Mouse (Mus musculus) cerebellum, postnatal 25 days (tissue): Measurements from ENCODE around the gene Cops2.

ENCODE experiments used
- DNase-seq, 2 experiments: peaks; one replicate each; pipeline ENCODE4 v3.0.0; 2021; ENCODE audit warnings: mixed read lengths in 2 of 2

Gene Cops2

DNA sequence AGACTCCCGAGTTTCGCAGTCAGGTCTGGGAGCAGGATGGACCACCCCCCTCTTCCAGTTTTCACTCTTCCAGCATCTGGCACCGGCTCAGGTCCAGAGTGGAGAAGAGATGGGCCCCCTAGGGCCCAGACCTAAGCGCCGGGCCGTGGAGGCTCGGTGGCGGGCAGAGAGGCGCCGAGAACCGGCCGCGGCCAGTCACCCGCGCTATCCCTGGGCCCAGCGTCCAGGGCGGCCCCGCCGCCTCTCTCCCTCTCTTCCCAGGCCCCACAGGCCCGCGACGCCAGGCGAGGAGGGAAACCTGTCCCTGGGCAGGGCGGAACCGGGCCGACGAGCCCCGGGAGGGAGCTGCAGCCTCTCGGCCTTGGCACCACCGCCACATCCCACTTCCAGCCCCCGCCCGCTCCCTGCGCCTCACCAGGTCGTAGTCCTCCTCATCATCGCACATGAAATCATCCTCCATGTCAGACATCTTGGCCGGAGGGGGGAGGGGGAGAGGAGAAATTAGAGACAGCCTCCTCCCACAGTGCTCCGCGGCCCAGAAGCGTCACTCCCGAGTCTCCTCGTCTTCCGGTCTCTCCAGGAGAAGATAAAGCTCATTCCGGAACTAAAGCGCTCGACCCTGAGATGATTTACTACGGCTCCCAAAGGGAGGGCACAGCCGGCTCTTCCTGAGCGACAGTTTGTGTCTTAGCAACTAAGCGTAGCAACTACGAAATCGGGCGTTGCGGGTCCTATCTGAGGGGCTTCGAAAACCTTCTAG lies at the start of gene Cops2, which contains the start of gene Galk2:
Gene Cops2 (minus strand): TSS at position 619 of the 760 bp plus-strand sequence.
Gene Galk2 (plus strand): TSS at position 589 of the 760 bp plus-strand sequence.
- DNase-seq: peak; percentile 93 to 96

DNA sequence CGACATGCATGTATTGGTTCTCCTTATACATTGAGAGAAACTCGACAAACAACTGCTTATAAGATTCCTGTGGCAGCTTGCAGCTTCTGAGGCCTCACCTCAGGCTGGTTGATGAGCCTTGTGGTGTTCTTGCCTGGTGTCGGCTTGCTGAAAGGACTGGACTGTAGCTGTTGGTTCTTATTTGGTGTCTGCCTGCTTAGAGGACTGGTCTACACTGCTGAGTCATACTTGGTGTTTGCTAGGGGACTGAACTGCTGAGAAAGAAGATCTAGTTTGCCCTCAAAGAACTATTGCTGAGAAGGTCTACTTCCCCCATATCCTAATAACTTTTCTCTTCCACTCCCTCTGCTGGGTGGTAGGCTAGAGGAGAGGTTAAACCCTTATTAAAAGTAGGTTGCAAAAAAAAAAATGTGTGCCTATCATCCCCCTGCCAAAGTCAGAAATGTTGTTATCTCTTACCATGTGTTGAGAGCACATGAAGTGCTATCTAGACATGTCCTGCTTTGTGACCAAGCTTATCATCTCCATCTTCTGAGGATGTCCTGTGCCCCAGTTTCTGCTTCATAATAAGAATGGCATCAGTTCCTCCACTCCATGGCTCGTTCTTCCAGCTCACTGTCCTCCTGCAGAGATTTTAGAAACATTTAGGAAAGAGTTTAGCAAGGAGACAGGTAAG lies 48.8 kb upstream of the Cops2 start:
- DNase-seq: no peak

DNA sequence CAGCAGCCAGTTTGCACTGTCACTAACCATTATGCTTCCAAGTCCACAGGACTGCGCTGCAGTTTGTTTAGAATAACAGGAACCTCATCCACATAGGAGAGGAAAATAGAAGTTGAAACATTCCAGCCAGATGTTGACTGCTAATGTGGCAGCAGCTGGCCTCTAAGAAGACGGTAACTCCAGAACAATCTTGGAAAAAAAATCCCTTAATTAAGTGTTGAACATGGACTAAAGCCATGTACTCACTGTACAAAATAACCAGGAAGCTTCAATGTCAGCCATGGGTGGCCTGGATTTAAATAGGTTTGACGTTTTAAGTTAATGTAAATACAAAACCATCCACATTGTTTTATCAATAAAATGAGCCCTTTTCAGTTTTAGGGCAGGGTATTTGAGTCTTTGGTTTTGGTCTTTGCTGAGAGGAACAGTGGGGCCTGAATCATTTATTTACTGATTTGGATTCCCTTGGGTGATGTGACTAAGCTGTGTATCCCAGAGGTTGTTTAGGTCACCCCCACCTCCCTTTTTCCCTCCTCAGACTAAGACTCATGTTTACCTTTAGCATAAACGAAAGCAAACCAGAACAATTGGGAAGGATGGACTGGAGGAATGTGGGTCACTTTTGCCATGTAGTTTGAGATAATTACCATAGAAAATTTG lies 47.6 kb upstream of the Cops2 start:
- DNase-seq: no peak

DNA sequence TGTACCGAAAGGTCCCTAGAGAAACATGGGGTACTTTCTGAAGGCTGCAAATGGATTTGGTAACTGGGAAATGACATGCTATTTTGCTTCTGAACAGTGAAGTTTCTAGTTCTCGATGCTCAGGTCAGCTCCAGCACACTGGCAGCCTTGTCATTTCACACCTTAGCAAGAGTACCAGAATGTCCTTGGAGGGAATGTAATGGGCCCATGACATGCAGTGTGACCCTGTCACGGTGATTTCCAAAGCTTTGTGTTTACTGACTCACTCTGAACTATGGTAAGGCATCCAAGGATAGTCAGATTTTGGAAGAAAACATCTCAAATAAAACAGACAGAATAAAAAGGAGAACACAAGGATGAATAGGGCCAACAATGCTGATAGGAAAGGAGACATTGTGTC lies 42.5 kb upstream of the Cops2 start:
- no peak for DNase-seq

DNA sequence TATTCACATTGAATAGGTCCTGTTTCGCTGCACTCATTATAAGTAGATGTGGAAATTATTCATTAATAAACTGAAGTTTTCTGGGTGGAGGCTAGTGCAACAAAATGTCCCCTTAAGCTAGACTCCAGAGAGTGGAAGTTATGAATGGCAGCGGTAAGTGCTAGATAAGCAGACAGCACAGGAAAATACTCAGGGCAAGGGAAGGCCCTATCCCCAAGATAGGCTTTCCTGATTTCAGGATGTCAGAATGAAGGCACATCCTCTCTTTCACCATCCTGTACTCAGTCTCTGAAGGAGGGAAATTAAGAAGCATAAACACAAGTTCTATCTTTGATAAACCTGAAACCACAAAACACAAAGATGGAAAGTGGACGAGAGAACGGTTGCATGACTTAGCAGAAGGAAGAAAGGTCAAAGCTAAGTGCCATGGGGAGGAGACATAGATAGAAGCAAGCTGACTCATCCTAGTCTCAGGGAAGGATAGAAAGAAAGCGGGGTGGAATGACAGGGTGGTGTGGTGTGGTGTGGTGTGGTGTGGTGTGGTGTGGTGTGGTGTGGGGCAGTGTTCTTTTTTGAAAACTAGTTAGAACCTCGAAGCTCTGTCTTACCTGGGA lies 42.0 kb upstream of the Cops2 start:
- DNase-seq: no peak

DNA sequence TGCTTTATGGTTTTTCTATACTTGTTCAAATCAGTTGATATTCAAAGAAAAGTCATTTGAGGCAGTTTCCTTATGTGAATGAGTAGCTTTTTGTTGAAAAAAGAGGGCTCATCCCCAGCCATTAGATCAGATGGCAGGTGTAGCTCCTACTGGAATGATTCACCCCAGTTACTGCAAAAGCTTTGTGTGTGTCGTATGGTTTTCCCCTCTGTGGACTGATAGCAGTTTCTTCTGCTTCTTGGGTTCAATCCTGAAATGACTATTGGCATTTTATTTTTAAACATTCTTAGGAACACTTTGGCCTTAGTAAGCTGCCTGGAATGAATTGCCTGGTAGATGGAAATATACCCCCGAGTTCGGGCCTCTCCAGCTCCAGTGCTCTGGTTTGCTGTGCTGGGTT lies 37.4 kb upstream of the Cops2 start:
- no peak for DNase-seq

DNA sequence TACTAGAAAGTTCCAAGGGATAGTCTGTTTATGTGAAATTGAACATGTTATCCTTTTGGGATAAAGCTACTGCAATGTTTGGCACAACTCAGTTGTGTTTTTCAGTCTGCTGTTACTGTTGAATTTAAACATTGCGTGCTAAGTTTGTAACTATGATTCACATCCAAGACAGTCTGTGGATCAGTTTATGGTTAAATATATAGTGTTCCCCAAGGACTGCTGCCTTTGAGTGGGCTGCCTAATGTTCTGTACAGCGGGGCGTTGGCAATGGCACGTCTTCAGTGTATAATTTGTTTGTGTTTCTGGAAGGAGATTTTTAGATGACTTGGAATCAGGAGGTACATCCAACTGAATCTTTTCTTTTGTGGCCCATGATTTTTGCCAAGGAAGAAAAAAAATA lies 36.2 kb upstream of the Cops2 start:
- DNase-seq: no peak

DNA sequence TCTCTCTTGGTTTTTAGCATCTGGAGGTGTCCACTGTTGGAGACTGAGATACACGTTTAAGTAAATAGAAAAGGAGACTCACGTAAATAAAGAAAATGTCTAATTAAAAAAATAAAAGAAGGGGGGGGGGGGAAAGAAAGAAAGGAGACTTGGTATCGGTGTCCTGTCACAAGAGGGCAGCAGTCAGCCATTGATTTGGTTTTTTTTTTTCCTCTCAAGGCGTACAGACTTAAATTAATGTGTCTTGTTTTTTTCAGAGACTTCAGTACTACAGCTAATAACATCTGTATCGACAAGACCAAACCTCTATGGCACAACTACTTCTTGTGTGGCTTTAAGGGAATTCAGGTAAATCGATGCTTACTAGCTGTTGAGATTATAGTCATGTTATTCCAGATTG lies 34.2 kb upstream of the Cops2 start:
- peak in 1 of 2 experiments; percentile 50 for DNase-seq

DNA sequence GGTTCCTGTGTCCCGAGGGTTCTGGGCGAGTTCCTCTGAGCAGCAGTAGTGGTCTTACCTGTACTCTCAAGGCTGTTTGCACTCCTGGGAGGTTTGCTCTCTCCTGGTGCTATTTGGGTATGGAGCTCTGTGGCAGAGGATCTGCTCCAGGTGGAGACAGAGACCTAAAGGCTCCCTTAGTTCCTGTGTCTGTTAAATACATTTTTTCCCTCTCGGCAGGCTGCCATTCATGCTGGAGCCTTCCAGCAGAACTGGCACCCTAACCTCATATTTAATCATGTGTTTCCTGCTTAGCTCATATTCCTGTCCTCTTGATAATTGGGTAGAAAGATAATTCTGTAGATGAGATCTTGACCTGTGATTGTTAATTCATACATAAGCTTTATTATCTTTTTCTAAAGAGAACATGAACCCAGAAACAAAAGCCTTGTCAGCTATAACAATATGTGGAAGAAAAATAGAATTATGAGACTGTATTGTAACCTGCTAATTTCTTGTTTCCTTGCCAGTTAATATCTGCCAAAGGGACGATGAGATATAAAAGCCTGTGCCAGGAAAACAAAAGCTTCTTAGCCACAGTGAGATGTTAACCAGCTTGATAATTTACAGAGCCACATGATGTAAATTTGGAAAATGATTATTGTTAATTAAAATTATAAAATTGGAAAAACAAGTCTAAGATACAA lies 27.1 kb upstream of the Cops2 start:
- peak; percentile 57 to 70 for DNase-seq

DNA sequence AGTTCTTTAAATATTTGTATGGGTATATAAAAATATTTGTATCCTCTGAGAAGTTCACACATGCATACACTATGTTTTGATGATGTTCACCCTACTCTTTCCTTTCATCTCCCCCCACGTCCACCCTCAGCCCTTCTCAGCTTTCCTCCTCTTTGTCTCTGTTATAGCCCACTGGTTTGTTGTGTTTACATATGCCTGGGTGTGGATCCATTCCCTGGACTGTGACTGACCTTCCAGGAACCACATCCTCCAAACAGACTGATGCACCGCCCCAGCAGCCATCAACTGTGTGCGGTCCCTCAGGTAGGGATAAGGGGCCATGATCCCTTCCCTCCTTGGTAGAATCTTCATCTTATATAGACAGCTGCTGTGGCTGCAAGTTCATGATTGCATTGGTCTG lies 11.2 kb upstream of the Cops2 start:
- no peak for DNase-seq

DNA sequence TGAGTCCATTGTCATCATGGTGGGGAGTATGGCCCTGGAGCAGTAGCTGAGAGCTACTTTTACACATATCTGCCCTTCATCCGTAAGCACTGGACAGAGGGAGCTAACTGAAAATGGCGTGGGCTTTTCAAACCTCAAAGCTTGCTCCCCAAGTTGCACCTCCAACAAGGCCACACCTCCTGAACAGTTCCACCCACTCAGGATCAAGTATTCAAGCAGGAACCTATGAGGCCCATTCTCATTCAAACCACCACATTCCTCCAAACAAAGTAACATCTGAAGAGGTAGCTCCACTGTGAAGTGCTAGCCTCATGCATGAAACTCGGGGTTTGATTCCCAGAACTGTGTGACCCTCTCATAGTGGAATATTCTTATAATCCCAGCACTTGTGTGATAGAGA lies 9.4 kb upstream of the Cops2 start:
- no peak for DNase-seq

DNA sequence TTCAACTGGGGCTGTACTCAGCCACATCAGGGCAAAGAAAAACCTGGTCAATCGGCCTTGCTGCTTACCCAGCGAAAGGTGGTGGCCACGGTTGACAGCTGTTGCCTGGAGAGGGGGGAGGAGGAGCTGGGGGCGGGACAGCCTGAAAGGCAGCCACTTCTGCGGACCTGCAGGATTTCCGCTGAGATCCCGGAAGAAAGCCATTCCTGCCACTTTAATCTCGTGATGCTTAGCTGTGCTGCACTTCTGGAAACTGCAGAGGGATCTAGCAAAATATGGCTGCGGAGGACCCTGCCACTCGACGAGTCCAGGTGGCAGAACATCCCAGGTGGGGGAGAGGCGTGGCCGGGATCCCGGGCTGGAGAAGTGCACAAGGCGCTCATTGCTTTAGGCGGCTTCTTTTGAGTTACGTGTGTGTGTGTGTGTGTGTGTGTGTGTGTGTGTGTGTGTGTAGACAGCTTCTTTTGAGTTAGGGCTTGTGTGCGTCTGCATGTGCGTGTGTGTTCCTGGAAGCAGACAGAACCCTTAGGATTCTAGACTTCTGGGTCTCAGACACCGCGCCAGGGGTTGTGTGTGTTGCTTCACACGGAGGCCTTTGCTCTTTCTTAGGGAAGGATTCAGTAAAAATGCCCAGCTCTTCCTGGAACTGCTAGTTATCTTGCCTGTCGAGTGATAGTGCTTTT lies 7.3 kb upstream of the Cops2 start:
- DNase-seq: peak; percentile 55 to 67

DNA sequence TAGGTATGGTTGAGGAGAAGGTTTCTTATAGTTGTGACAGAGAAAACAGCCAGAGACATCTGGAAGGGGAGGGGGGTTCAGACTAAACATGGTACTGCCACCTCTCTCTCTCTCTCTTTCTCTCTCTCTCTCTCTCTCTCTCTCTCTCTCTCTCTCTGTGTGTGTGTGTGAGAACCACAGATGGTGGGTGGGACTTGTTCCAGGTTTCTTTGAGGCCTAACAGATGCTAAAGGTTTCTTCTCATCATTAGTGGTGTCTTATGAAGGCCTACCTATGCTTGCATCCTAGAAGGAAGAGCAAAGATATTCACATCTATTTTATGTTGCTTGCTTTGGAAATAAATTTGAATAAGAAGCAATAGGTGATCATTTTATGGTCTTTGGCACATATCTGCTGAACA lies 6.6 kb upstream of the Cops2 start:
- no peak for DNase-seq

DNA sequence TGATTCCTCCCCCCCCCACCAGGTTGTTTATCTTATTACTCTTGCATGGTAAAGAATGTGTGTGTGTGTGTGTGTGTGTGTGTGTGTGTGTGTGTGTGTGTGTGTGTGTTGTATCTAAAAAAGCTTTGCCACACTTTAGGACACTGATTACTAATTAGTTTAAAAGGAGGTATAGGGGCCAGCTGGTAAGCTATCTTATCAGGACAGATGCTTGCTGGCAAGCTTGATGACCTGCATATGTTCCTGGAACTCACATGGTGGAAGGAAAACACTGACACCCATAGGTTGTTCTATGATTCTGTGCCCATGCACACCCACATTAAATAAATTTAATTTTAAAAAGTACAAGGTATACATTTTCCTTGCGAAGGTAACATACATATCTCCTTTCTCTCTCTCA lies 5.6 kb upstream of the Cops2 start:
- no peak for DNase-seq

DNA sequence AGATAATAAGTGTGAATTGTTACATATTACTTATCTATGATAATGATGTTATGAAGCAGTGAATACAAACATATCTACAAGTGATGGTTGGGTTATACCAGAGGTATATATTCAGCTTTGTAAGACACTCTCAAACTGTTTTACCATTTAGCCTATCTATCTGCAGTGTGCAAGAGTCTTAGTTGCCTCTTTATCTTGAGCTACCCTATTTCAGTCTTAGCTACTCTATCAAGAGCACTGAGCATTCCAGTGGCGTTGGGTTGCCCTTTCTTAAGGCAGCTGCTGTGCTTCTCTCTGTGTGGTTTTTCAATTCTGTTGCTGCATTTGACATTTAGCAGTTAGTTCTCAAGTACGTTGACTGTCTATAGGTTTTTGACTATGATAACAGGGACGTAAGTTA lies 4.9 kb upstream of the Cops2 start:
- DNase-seq: no peak

DNA sequence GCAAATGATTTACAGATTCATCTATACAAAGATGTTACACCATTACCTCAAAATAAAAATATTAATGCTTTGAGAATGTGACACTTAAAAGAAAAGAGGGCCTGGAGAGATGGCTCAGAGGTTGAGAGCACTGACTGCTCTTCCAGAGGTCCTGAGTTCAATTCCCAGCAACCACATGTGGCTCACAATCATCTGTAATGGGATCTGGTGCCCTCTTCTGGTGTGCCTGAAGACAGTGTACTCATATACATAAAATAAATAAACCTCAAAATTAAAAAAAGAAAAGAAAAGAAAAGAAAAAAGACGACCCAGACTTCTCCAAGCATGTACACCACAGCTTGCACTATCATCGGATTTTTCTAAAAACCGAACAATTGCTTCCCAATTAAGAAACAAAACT lies 1.2 kb downstream of the Cops2 start:
- no peak for DNase-seq

DNA sequence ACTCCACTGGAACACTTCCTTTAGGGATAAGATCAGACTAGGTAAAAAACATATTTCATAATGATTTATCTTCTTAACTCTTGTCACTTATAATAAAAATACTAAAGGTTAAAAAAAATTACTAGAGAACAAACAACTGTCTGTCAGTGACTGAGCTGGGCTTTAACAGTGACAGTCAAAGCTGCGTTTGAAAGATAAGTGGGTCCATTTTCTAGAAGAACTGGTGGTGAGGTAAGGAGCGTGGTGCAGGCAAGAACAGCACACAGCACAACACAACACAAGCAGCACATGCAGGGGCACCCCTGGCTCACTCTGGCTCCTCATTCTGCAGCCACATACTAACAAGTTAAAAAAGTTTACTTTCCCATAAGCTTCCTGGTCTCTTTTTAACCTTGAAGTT lies 7.7 kb downstream of the Cops2 start:
- no peak for DNase-seq

DNA sequence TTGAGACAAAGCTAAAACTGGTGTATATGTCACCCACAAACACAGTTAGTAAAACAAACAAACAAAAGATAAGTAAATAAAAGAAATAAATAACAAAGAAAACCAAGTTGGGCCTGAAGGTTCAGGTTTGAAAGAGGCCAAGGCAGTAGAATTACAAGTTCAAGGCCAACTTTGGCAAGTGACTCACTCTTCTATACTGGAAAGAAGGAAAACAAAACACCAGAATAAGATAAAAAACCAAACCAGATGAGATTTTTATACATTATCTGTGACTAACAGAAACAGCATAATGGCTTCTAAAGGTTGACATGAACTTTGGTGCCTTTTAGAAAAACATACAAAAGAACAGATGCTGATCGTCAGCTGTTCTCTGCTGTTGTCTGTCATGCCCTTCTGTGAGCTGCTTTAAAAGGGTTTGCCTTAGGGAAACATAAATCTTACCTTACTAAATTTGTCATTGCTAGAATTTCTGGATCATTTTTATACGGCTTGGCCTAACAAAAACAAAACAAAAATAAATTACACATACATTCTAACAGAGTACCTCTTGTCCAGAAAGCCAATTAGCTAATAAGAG lies 20.1 kb downstream of the Cops2 start:
- DNase-seq: no peak

DNA sequence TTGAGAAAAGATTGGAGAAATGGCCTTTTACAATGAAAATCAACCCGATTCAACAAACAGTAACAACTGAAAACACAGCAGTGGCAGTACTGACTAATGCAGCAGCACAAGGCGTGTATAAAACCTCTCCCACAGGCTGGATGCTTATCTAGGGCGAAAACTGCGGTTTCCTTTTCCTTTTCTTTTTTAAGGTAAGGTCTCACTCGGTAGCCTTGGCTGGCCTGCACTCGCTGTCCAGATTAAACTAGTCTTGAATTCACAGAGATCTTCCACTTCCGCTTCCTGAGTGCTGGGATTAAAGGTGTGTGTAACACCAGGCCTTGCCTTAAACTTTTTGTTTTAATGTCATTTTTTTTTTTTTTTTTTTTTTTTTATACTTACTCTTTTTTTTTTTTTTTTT lies 20.8 kb downstream of the Cops2 start:
- DNase-seq: no peak

DNA sequence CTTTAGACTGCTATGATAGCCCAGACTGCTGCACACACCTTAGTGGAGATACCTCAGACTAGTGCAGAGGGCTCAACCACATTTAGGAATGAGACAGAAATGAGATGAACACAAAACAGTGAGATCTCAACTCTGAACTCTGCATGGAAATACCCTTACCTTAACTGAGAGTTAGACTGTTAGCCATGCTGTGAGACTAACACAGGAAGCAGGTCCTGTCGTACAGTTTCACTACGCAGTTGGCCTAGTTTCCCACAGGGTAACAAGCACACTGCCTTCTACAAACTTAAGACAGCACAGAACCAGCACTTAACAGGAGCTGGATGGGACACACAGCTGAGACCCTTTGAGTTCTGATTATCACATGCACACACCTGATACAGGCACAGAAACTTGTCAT lies 29.0 kb downstream of the Cops2 start:
- no peak for DNase-seq

DNA sequence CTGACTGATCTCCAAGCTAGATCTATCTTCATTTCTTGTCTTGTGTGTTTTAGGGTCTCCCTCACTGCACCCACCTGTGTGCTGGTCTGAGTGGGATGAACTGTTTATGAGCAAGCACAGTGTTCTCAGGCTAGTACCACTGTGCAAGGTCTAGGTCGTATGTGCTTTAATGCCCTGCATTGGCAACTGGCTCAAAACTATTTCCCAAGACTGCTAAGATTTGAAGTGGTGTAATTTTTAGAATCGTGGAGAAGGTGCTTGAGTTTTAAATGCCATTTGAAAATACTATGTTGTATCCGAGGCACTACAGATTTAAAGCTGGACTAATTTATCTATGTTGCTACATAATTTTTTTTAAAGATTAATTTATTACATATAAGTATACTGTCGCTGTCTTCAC lies 31.0 kb downstream of the Cops2 start:
- DNase-seq: no peak

DNA sequence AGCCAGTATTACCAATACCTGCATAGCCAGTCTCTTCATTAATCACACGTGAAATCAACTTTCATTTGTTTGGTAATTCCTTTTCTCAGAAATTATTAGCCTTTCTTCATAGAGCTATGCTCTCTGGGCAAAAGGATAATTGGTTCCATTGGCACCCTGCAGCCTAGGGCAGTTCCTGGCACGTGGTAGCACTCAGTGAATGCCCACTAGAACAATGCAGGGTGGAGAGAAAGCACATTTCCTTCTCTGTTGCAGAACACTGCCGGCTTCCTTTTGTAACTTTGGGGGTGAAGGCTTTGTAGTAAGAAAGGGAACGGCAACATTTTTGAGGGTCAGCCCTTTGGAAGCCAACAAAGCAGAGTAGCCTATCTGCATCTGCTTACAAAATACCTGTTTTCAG lies 32.7 kb downstream of the Cops2 start:
- no peak for DNase-seq
